Mouse (Mus musculus) small intestine, adult 2 months (tissue): ENCODE data around the gene Cdh5.

Source experiments
- CTCF ChIP-seq: fragments of 200-500 bp; IDR thresholded peaks from 2 replicates; pipeline ENCODE4 v1.5.1; 2012; ENCODE audit warnings: low read depth, mild to moderate bottlenecking, control low read depth, inconsistent platforms, low read length, moderate library complexity, mixed read lengths; ENCODE audit not compliant: insufficient replicate concordance, insufficient read length; ENCODE audit errors: extremely low read depth
- POLR2A ChIP-seq: fragments of 200-500 bp; IDR thresholded peaks from 2 replicates; pipeline ENCODE4 v1.6.1; 2012; ENCODE audit warnings: low read depth, mild to moderate bottlenecking, control low read depth, inconsistent platforms, low read length, moderate library complexity

GRCm38 (mm10) chr8:104146717-104147494 is 45.5 kb downstream of the Cdh5 start:
- no peak for TF ChIP-seq CTCF
- TF ChIP-seq POLR2A = no peak
